In genomic region chr11:45942281-45942680, GRCm38 (mm10) we compare ENCODE assay signal across 30 mouse cellular contexts. TPM values are rescaled to one million over a fixed set of nuclear protein-coding genes. Genes with fewer than 3 reads are reported as not detected.
DNase-seq lines count a peak whose midpoint lies in the region; ATAC-seq lines count a peak whose summit lies in the region.
"Had no signal": no experiment of that assay in that cellular context is flagged by ENCODE, and none has a peak within 500 bp of the region (broad histone marks: within the 10 kb centered on the region; RNA-seq: fewer than 3 reads in every experiment).

No protein-coding gene starts in this region.

- no peak overlapping the region for H3K4me3 ChIP-seq in hindbrain, embryonic 16.5 days (ENCODE audit: low read length)
- no peak overlapping the region for H3K4me3 ChIP-seq in hindbrain, embryonic 10.5 days
- H3K4me3 ChIP-seq: heart, adult 2 months; liver, embryonic 15.5 days had no signal

- peaks cover 11% of the 10 kb centered on the region for H3K4me1 ChIP-seq in hindbrain, embryonic 16.5 days (ENCODE audit: control insufficient read depth, insufficient read depth, low read depth, low read length)
- peaks cover 17% of the 10 kb centered on the region for H3K4me1 ChIP-seq in hindbrain, embryonic 10.5 days (replicated peaks)

- H3K27ac ChIP-seq in hindbrain, embryonic 16.5 days (ENCODE audit: low read depth, low read length), result no peak overlapping the region
- H3K27ac ChIP-seq in hindbrain, embryonic 10.5 days, result no peak overlapping the region
- H3K27ac ChIP-seq: heart, adult 2 months; kidney, embryonic 15.5 days; limb, embryonic 12.5 days; liver, embryonic 15.5 days; midbrain, embryonic 12.5 days; stomach, embryonic 15.5 days had no signal

- ATAC-seq in hindbrain, embryonic 16.5 days, result no peak
- no peak for ATAC-seq in frontal cortex, adult (ENCODE audit: low TSS enrichment)
- ATAC-seq: activated CD4-positive, CD25-positive, alpha-beta regulatory T cell, adult 4 months; forebrain, embryonic 14.5 days had no signal

- 90% methylated on average over 7 of the region's 7 CpGs for WGBS in hindbrain, embryonic 16.5 days
- WGBS in hindbrain, embryonic 10.5 days, result 92% methylated on average over 7 of the region's 7 CpGs

- H3K27me3 ChIP-seq in hindbrain, embryonic 16.5 days (replicated peaks; ENCODE audit: control insufficient read depth, insufficient read depth, low read length), result no peaks in the 10 kb centered on the region
- H3K27me3 ChIP-seq in hindbrain, embryonic 10.5 days (ENCODE audit: insufficient read depth, poor library complexity, severe bottlenecking), result no peaks in the 10 kb centered on the region
- H3K27me3 ChIP-seq: kidney, embryonic 15.5 days; limb, embryonic 12.5 days; liver, embryonic 15.5 days; midbrain, embryonic 12.5 days; stomach, embryonic 15.5 days had no signal

- no peaks in the 10 kb centered on the region for H3K36me3 ChIP-seq in hindbrain, embryonic 16.5 days (ENCODE audit: control insufficient read depth, insufficient read depth, low read length)
- peaks cover 29% of the 10 kb centered on the region for H3K36me3 ChIP-seq in hindbrain, embryonic 10.5 days

- no peaks in the 10 kb centered on the region for H3K9me3 ChIP-seq in hindbrain, embryonic 16.5 days (ENCODE audit: control insufficient read depth, low read length)
- H3K9me3 ChIP-seq in hindbrain, embryonic 10.5 days, result no peaks in the 10 kb centered on the region
- H3K9me3 ChIP-seq: kidney, embryonic 15.5 days; limb, embryonic 12.5 days; liver, embryonic 15.5 days; midbrain, embryonic 12.5 days; stomach, embryonic 15.5 days had no signal

- H3K9ac ChIP-seq in hindbrain, embryonic 16.5 days (ENCODE audit: low read depth, low read length), result no peak overlapping the region
- H3K9ac ChIP-seq: kidney, embryonic 15.5 days; liver, embryonic 15.5 days; stomach, embryonic 15.5 days had no signal

- peak; percentile 28 for DNase-seq in heart, adult 11 months
- no peak for DNase-seq in heart, adult 8-10 months (ENCODE audit: low spot score)
- no peak for DNase-seq in hindbrain, embryonic 10.5 days (ENCODE audit: low spot score)
- peak; percentile 51 for DNase-seq in adrenal gland, adult 8-10 months
- peak; percentile 49 for DNase-seq in adrenal gland, postnatal 14 days
- no peak for DNase-seq in thymus, postnatal 25 days
- DNase-seq: B cell, adult 2 months; cerebellum, adult 11-12 months; cerebellum, postnatal 14 days; gastrocnemius, adult 2 months; gastrocnemius, postnatal 36 days; heart, adult 2 months; heart, postnatal 10 days; kidney, adult 18-20 months; kidney, postnatal 25 days; lung, embryonic 14.5 days; right cerebral cortex, postnatal 25 days had no signal

- H3K4me2 ChIP-seq in hindbrain, embryonic 16.5 days (ENCODE audit: low read length), result 0 out of 2 replicates have a peak overlapping the region, but pooled peaks have one; percentile 69

RNA-seq across cellular contexts. Expression of gene Lsm11, which starts 2.5 kb away (rescaled TPM):
- total RNA-seq in heart, adult 8-10 months (2022), result 1 to 10 TPM; 2.1 to 3.5 (median 3.1) TPM
- 24.4 and 24.6 TPM in 2 replicates for polyA plus RNA-seq in hindbrain, embryonic 16.5 days (2015; fragmentation: Nextera tagmentation; extraction: Ambion mirVana)
- polyA plus RNA-seq in hindbrain, embryonic 10.5 days (2016; fragmentation: Nextera tagmentation; extraction: Ambion mirVana), result 8.0 and 8.7 TPM in 2 replicates
- total RNA-seq in adrenal gland, adult 8-10 months (2022), result 10 to 100 TPM in 2 of 4 experiments, 1 to 10 TPM in 2; 8.9 to 13.9 (median 10.1) TPM
- total RNA-seq in adrenal gland, postnatal 14 days (2021), result 12.5 and 14.2 TPM in 2 replicates

RNA-seq across cellular contexts. Expression of gene Thg1l, which starts 13.0 kb away (rescaled TPM):
- 1 to 10 TPM; 4.2 to 6.1 (median 4.7) TPM for total RNA-seq in heart, adult 8-10 months (2022)
- polyA plus RNA-seq in hindbrain, embryonic 16.5 days (2015; fragmentation: Nextera tagmentation; extraction: Ambion mirVana), result 9.5 and 9.9 TPM in 2 replicates
- polyA plus RNA-seq in hindbrain, embryonic 10.5 days (2016; fragmentation: Nextera tagmentation; extraction: Ambion mirVana), result 13.5 and 15.6 TPM in 2 replicates
- 10 to 100 TPM; 14.9 to 22.0 (median 17.9) TPM for total RNA-seq in adrenal gland, adult 8-10 months (2022)
- 15.3 and 19.1 TPM in 2 replicates for total RNA-seq in adrenal gland, postnatal 14 days (2021)

RNA-seq across cellular contexts. Expression of gene Sox30, which starts 37.8 kb away (rescaled TPM):
- total RNA-seq in heart, adult 8-10 months (2022), result under 1 TPM in 3 of 4 experiments, not detected in 1; 0.22 to 0.26 (median 0.25) TPM
- not detected in 2 replicates for polyA plus RNA-seq in hindbrain, embryonic 16.5 days (2015; fragmentation: Nextera tagmentation; extraction: Ambion mirVana)
- polyA plus RNA-seq in hindbrain, embryonic 10.5 days (2016; fragmentation: Nextera tagmentation; extraction: Ambion mirVana), result 0.14 TPM in 1 of 2 replicates, not detected in the other
- under 1 TPM in 2 of 4 experiments, not detected in 2; 0.10 to 0.23 TPM for total RNA-seq in adrenal gland, adult 8-10 months (2022)
- total RNA-seq in adrenal gland, postnatal 14 days (2021), result 0.26 and 0.45 TPM in 2 replicates
- total RNA-seq: gastrocnemius, adult 2 months; gastrocnemius, postnatal 36 days; megakaryocyte progenitor cell, adult 5-6 weeks; neutrophil, adult 5-6 weeks had no signal
- polyA plus RNA-seq: activated CD4-positive, CD25-positive, alpha-beta regulatory T cell, adult 4 months; erythroblast, embryonic 14.5 days; liver, adult 2 months; liver, embryonic 15.5 days had no signal

Comparison
In these comparisons a context has a peak if more than half of its experiments do, and no peak if none do; other contexts are left out.
1. DNase-seq: peak in heart, adult 11 months (single experiment), adrenal gland, adult 8-10 months (single experiment) and adrenal gland, postnatal 14 days (single experiment); none in heart, adult 8-10 months (single experiment), hindbrain, embryonic 10.5 days (single experiment) and thymus, postnatal 25 days (single experiment).